Mouse (Mus musculus): ENCODE measurements around the gene Map9. TPM values are rescaled to one million over a fixed set of nuclear protein-coding genes. Genes with fewer than 3 reads are reported as not detected.
A peak's percentile ranks its signal among the peaks of the same experiment; 100 is the strongest.
"Not testable (repeated sequence)": the region's sequence is repeated elsewhere in the genome, so short reads cannot be mapped to it uniquely, and the experiment has no call there.

Map9 gene
- 65.8 and 78.4 TPM in 2 replicates for polyA plus RNA-seq (2015; fragmentation: Nextera tagmentation; extraction: Ambion mirVana)

GRCm38 (mm10) chr3:82357797-82358524, at the start of gene Map9:
Map9 (plus strand) TSS chr3:82358044.
- Histone ChIP-seq H3K27ac (replicated peaks) (peak within 1 kb of the TSS; percentile 87), H3K4me3 (replicated peaks) (peak within 1 kb of the TSS; percentile 83), H3K4me2 (peak within 1 kb of the TSS; percentile 57), H3K9ac (replicated peaks) (peak within 1 kb of the TSS; percentile 75), H3K9me3 (replicated peaks) (no peaks in the 10 kb centered on the region), H3K4me1 (peaks cover 10% of the 10 kb centered on the region), H3K27me3 (replicated peaks) (no peaks in the 10 kb centered on the region), H3K36me3 (peaks cover 6% of the 10 kb centered on the region; the same call in 1 of the 2 replicates)
- under 1% methylated on average over 54 of the region's 54 CpGs for WGBS
- ATAC-seq (ENCODE audit: low FRiP score) = peak; percentile 100

- Histone ChIP-seq H3K4me2 (no peak overlapping the region), H3K27me3 (replicated peaks) (no peaks in the 10 kb centered on the region), H3K9me3 (replicated peaks) (no peaks in the 10 kb centered on the region), H3K4me1 (no peaks in the 10 kb centered on the region), H3K27ac (replicated peaks) (no peak overlapping the region), H3K4me3 (replicated peaks) (no peak overlapping the region), H3K9ac (replicated peaks) (no peak overlapping the region), H3K36me3 (no peaks in the 10 kb centered on the region)
- no peak for ATAC-seq (ENCODE audit: low FRiP score)
- WGBS = 92% methylated on average over 4 of the region's 4 CpGs
Measured at GRCm38 (mm10) chr3:82315728-82316127, 42.1 kb upstream of the Map9 start.

DNA sequence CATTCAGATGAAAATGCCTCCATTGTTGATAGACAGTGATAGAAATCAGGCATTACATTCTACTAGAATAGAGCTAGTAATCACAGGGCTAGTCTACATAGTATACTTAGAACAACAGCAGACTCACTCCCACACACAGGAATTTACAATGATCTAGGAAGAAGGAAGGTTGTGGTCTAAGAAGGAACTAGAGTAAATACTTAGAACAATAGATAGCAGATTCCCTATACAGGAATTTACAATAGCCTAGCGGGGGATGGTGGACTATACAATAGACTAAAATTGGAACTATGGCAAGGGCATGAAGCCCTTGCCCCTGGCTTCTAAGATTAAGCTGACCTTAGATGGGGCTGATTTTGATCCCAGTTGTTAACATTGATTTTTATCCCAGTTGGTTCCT, 31.1 kb upstream of the Map9 start:
- H3K9me3 ChIP-seq (replicated peaks); H3K27ac ChIP-seq (replicated peaks); H3K36me3 ChIP-seq; H3K27me3 ChIP-seq (replicated peaks); H3K4me1 ChIP-seq; H3K9ac ChIP-seq (replicated peaks); ATAC-seq (ENCODE audit: low FRiP score); H3K4me3 ChIP-seq (replicated peaks); H3K4me2 ChIP-seq: not testable (repeated sequence)
- WGBS = 97% methylated on average over 1 of the region's 1 CpGs

- H3K36me3 ChIP-seq = no peaks in the 10 kb centered on the region
- no peak overlapping the region for H3K4me3 ChIP-seq (replicated peaks)
- H3K4me2 ChIP-seq = no peak overlapping the region
- H3K27me3 ChIP-seq (replicated peaks) = no peaks in the 10 kb centered on the region
- H3K4me1 ChIP-seq = peaks cover 4% of the 10 kb centered on the region; the same call in 1 of the 2 replicates
- no peak overlapping the region for H3K27ac ChIP-seq (replicated peaks)
- no peak for ATAC-seq (ENCODE audit: low FRiP score)
- no peak overlapping the region for H3K9ac ChIP-seq (replicated peaks)
- H3K9me3 ChIP-seq (replicated peaks) = no peaks in the 10 kb centered on the region; the same call in 1 of the 2 replicates
- WGBS = 100% methylated on average over 1 of the region's 1 CpGs
Measured at GRCm38 (mm10) chr3:82332067-82332466, 25.8 kb upstream of the Map9 start.

DNA sequence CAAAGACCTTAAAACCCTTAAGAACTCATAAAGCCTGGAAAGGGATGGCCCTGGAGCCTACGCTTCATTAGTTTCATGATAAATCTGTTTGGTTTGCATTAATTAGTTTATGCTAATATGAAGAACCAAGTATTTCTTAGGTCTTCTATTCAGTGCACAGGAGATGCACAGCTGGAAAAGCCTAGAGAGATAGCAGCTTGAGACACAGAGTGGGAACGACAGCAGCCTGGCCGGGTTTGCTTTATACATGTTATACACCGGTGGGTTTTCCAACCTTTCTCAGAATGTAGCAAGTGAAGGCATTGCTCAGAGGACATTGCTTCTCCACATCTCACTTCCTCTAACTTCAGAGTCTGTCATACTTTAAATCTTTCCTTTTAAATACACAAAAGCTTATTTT, 25.3 kb upstream of the Map9 start:
- 72% methylated on average over 4 of the region's 4 CpGs for WGBS
- no peaks in the 10 kb centered on the region for H3K27me3 ChIP-seq (replicated peaks)

GRCm38 (mm10) chr3:82333128-82333969, 24.5 kb upstream of the Map9 start:
- Histone ChIP-seq H3K4me1 (peaks cover 4% of the 10 kb centered on the region; the same call in 1 of the 2 replicates), H3K27me3 (replicated peaks) (no peaks in the 10 kb centered on the region), H3K36me3 (no peaks in the 10 kb centered on the region), H3K4me3 (replicated peaks) (peak overlapping the region; percentile 34), H3K9me3 (replicated peaks) (no peaks in the 10 kb centered on the region; the same call in 1 of the 2 replicates), H3K9ac (replicated peaks) (no peak overlapping the region), H3K4me2 (peak overlapping the region; percentile 59), H3K27ac (replicated peaks) (no peak overlapping the region)
- ATAC-seq (ENCODE audit: low FRiP score) = peak; percentile 88
- 7% methylated on average over 16 of the region's 16 CpGs for WGBS

More for the DNA sequence above, 25.3 kb upstream of the Map9 start:
- Histone ChIP-seq H3K4me1 (peaks cover 4% of the 10 kb centered on the region; the same call in 1 of the 2 replicates), H3K4me2 (no peak overlapping the region), H3K36me3 (no peaks in the 10 kb centered on the region), H3K4me3 (replicated peaks) (no peak overlapping the region), H3K9me3 (replicated peaks) (no peaks in the 10 kb centered on the region; the same call in 1 of the 2 replicates), H3K9ac (replicated peaks) (no peak overlapping the region), H3K27ac (replicated peaks) (no peak overlapping the region)
- no peak for ATAC-seq (ENCODE audit: low FRiP score)

- no peak overlapping the region for H3K4me2 ChIP-seq
- WGBS = 70% methylated on average over 10 of the region's 10 CpGs
- ATAC-seq (ENCODE audit: low FRiP score) = no peak
- no peaks in the 10 kb centered on the region for H3K36me3 ChIP-seq
- no peak overlapping the region for H3K27ac ChIP-seq (replicated peaks)
- H3K27me3 ChIP-seq (replicated peaks) = no peaks in the 10 kb centered on the region
- H3K4me1 ChIP-seq = no peaks in the 10 kb centered on the region
- no peak overlapping the region for H3K9ac ChIP-seq (replicated peaks)
- H3K4me3 ChIP-seq (replicated peaks) = no peak overlapping the region
- no peaks in the 10 kb centered on the region for H3K9me3 ChIP-seq (replicated peaks)
Measured at GRCm38 (mm10) chr3:82340111-82340510, 17.7 kb upstream of the Map9 start.

- Histone ChIP-seq H3K27me3 (replicated peaks) (no peaks in the 10 kb centered on the region), H3K9me3 (replicated peaks) (no peaks in the 10 kb centered on the region), H3K36me3 (no peaks in the 10 kb centered on the region), H3K9ac (replicated peaks) (no peak overlapping the region), H3K4me1 (no peaks in the 10 kb centered on the region), H3K4me2 (no peak overlapping the region), H3K4me3 (replicated peaks) (no peak overlapping the region), H3K27ac (replicated peaks) (no peak overlapping the region)
- WGBS = 70% methylated on average over 2 of the region's 2 CpGs
- ATAC-seq (ENCODE audit: low FRiP score) = no peak
Measured at GRCm38 (mm10) chr3:82348277-82348860, 9.5 kb upstream of the Map9 start.

- Histone ChIP-seq H3K36me3 (no peaks in the 10 kb centered on the region), H3K4me2 (no peak overlapping the region), H3K27ac (replicated peaks) (no peak overlapping the region), H3K27me3 (replicated peaks) (no peaks in the 10 kb centered on the region), H3K4me1 (no peaks in the 10 kb centered on the region), H3K9ac (replicated peaks) (no peak overlapping the region), H3K4me3 (replicated peaks) (no peak overlapping the region), H3K9me3 (replicated peaks) (no peaks in the 10 kb centered on the region)
- 36% methylated on average over 2 of the region's 2 CpGs for WGBS
- ATAC-seq (ENCODE audit: low FRiP score) = no peak
Measured at GRCm38 (mm10) chr3:82350321-82350720, 7.5 kb upstream of the Map9 start.

DNA sequence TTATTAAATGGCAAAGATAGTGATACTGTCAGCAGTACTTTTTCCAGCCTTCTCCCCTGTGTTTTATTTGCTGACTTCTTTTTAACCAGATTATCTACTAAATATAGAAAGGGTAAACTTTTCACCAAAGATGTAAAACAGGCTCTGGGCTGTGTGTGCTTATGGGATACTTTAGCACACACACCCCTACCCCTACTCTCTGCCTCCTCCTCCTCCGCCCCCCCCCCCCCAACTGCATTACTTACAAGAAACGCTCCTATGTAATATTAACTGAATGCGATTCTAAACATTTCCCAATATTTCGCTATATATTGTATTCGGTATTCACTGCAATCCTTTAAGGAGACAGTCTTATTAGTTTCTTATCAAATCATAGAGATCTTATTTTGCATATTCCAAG, 504 bp upstream of the Map9 start:
- 1% methylated on average over 5 of the region's 5 CpGs for WGBS
- peak; percentile 37 for ATAC-seq (ENCODE audit: low FRiP score)
- no peaks in the 10 kb centered on the region for H3K27me3 ChIP-seq (replicated peaks)
- H3K36me3 ChIP-seq = peaks cover 6% of the 10 kb centered on the region; the same call in 1 of the 2 replicates
- no peaks in the 10 kb centered on the region for H3K9me3 ChIP-seq (replicated peaks)
- H3K4me2 ChIP-seq = peak overlapping the region; percentile 57
- peak overlapping the region; percentile 83 for H3K4me3 ChIP-seq (replicated peaks)
- peak overlapping the region; percentile 87 for H3K27ac ChIP-seq (replicated peaks)
- peaks cover 10% of the 10 kb centered on the region for H3K4me1 ChIP-seq
- peak overlapping the region; percentile 51; the same call in 1 of the 2 replicates for H3K9ac ChIP-seq (replicated peaks)

DNA sequence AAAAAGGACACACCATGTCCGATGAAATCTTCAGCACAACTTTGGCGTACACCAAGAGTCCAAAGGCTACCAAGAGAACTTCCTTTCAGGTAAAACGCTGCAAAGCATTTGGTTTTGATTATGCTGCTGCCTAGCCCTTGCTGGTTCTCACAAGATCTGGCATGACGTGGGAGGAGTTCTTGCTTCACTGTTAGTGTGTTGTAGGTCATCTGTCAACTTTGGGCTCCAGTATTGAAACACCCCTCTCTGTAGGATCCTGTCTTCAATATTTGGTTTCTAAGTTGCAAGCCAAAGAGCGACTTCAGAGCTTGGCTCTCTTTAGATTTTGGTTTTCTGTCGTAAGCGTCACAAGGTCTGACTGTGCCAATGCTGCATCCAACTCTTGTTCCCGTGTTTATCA, 1.2 kb downstream of the Map9 start:
- H3K9ac ChIP-seq (replicated peaks) = peak overlapping the region; percentile 14; the same call in 1 of the 2 replicates
- H3K4me1 ChIP-seq = peaks cover 10% of the 10 kb centered on the region
- peak overlapping the region; percentile 57 for H3K4me2 ChIP-seq
- H3K9me3 ChIP-seq (replicated peaks) = no peaks in the 10 kb centered on the region
- no peaks in the 10 kb centered on the region for H3K27me3 ChIP-seq (replicated peaks)
- no peak for ATAC-seq (ENCODE audit: low FRiP score)
- H3K36me3 ChIP-seq = peaks cover 14% of the 10 kb centered on the region
- peak overlapping the region; percentile 83 for H3K4me3 ChIP-seq (replicated peaks)
- H3K27ac ChIP-seq (replicated peaks) = no peak overlapping the region
- WGBS = 93% methylated on average over 8 of the region's 8 CpGs
